Mouse (Mus musculus) liver, adult 2 months (tissue): Measurements from ENCODE around the gene Hsd17b1.

Experiments
- CTCF ChIP-seq: fragments of 200-500 bp; IDR thresholded peaks from 2 replicates; pipeline ENCODE4 v1.5.1; 2011; ENCODE audit warnings: low read depth, low read length, control low read depth
- POLR2A ChIP-seq: fragments of 200-500 bp; IDR thresholded peaks from 2 replicates; pipeline ENCODE4 v1.6.1; 2011; ENCODE audit warnings: low read length, control low read depth; ENCODE audit not compliant: insufficient read depth; ENCODE audit errors: extremely low read depth

GRCm38 (mm10) chr11:101083083-101083697 is 5.0 kb downstream of the Hsd17b1 start:
- TF ChIP-seq CTCF (no peak), POLR2A (no peak)
